Mouse (Mus musculus) CH12.LX (cell line): Measurements from ENCODE around the gene Atmin. TPM values are rescaled to one million over a fixed set of nuclear protein-coding genes. Genes with fewer than 3 reads are reported as not detected.
A peak's percentile ranks its signal among the peaks of the same experiment; 100 is the strongest.

Experiments used
- DNase-seq: peaks from one replicate; pipeline ENCODE4 v3.0.0-alpha.2; 2013; ENCODE audit errors: extremely low read depth
- H3K27ac ChIP-seq: 2 replicates; pipeline ENCODE4 v1.5.1; 2012; ENCODE audit warnings: low read depth, mild to moderate bottlenecking, control low read depth, moderate library complexity; ENCODE audit not compliant: insufficient read depth
- H3K27me3 ChIP-seq: replicated peaks from 2 replicates; pipeline ENCODE3; 2012; ENCODE audit warnings: inconsistent platforms
- H3K36me3 ChIP-seq, 2 experiments: replicated peaks in 1 of 2; 2 replicates each; pipeline versions ENCODE3 to v1.6.1; 2012; ENCODE audit warnings: inconsistent platforms in 1 of 2, low read length in 1 of 2, mild to moderate bottlenecking in 1 of 2, mixed read lengths in 1 of 2, moderate library complexity in 1 of 2; ENCODE audit not compliant: control insufficient read depth in 1 of 2, insufficient read depth in 1 of 2
- H3K4me1 ChIP-seq, 2 experiments: 2 replicates each; pipeline ENCODE4 v1.6.1; 2012; ENCODE audit warnings: inconsistent platforms in 1 of 2, moderate library complexity in 1 of 2; ENCODE audit not compliant: insufficient read depth in 2 of 2, control insufficient read depth in 1 of 2
- H3K4me2 ChIP-seq: 2 replicates; pipeline ENCODE4 v1.6.1; 2012; ENCODE audit warnings: low read depth, mild to moderate bottlenecking, control low read depth; ENCODE audit not compliant: poor library complexity, insufficient read depth, severe bottlenecking
- H3K4me3 ChIP-seq, 3 experiments: fragments of 150-350 bp in 1 of 3; sonication (generic) in 1 of 3; replicated peaks in 1 of 3; 2 replicates each; pipeline versions ENCODE3 to v1.5.1; 2011 to 2012; ENCODE audit warnings: low read depth in 2 of 3, low read length in 2 of 3, mild to moderate bottlenecking in 2 of 3, moderate library complexity in 2 of 3, control low read depth in 1 of 3, improper control_type of control experiment in 1 of 3, inconsistent platforms in 1 of 3, mixed read lengths in 1 of 3; ENCODE audit not compliant: poor library complexity in 1 of 3
- H3K79me2 ChIP-seq: replicated peaks from 2 replicates; pipeline ENCODE4 v1.6.1; 2012; ENCODE audit warnings: mild to moderate bottlenecking, moderate library complexity; ENCODE audit not compliant: control insufficient read depth, poor library complexity, insufficient read depth, severe bottlenecking; ENCODE audit errors: extremely low read depth
- H3K9ac ChIP-seq: 2 replicates; pipeline ENCODE4 v1.6.1; 2012; ENCODE audit warnings: low read depth, mild to moderate bottlenecking, control low read depth, moderate library complexity; ENCODE audit not compliant: insufficient read depth
- H3K9me3 ChIP-seq: replicated peaks from 2 replicates; pipeline ENCODE3; 2012; ENCODE audit warnings: low read length, inconsistent platforms, mixed read lengths
- BHLHE40 ChIP-seq: IDR thresholded peaks from 2 replicates; pipeline ENCODE4 v1.6.1; 2011; ENCODE audit warnings: mild to moderate bottlenecking, low read depth, low read length, improper control_type of control experiment
- CHD1 ChIP-seq: IDR thresholded peaks from 2 replicates; pipeline ENCODE4 v1.6.1; 2012; ENCODE audit warnings: low read depth, low read length, improper control_type of control experiment, inconsistent platforms
- CHD2 ChIP-seq: IDR thresholded peaks from 2 replicates; pipeline ENCODE4 v1.6.1; 2011; ENCODE audit warnings: low read length, improper control_type of control experiment
- CTCF ChIP-seq, 2 experiments: IDR thresholded peaks in 1 of 2; conservative IDR thresholded peaks in 1 of 2; 2 replicates each; pipeline ENCODE4 v1.5.1; 2011 to 2012; ENCODE audit warnings: low read depth in 2 of 2, low read length in 2 of 2, improper control_type of control experiment in 1 of 2, inconsistent platforms in 1 of 2, mild to moderate bottlenecking in 1 of 2, moderate library complexity in 1 of 2
- ELF1 ChIP-seq: IDR thresholded peaks from 2 replicates; pipeline ENCODE4 v1.6.1; 2014; ENCODE audit warnings: low read depth, mild to moderate bottlenecking, inconsistent platforms, low read length, improper control_type of control experiment
- ETS1 ChIP-seq: conservative IDR thresholded peaks from 2 replicates; pipeline ENCODE4 v1.6.1; 2012; ENCODE audit warnings: low read depth, mild to moderate bottlenecking, inconsistent platforms, low read length, improper control_type of control experiment, moderate library complexity
- IRF4 ChIP-seq: IDR thresholded peaks from 2 replicates; pipeline ENCODE4 v1.6.1; 2014; ENCODE audit warnings: low read depth, mild to moderate bottlenecking, inconsistent platforms, low read length, improper control_type of control experiment
- JUN ChIP-seq: IDR thresholded peaks from 2 replicates; pipeline ENCODE4 v1.6.1; 2011; ENCODE audit warnings: low read depth, mild to moderate bottlenecking, low read length, improper control_type of control experiment, moderate library complexity; ENCODE audit not compliant: insufficient read depth
- KAT2A ChIP-seq: IDR thresholded peaks from 2 replicates; pipeline ENCODE4 v1.6.1; 2012; ENCODE audit warnings: low read length, improper control_type of control experiment, inconsistent platforms; ENCODE audit not compliant: insufficient replicate concordance
- MAX ChIP-seq: IDR thresholded peaks from 2 replicates; pipeline ENCODE4 v1.6.1; 2011; ENCODE audit warnings: low read length, improper control_type of control experiment
- MAZ ChIP-seq: IDR thresholded peaks from 2 replicates; pipeline ENCODE4 v1.6.1; 2012; ENCODE audit warnings: low read depth, mild to moderate bottlenecking, inconsistent platforms, low read length, improper control_type of control experiment, moderate library complexity
- MXI1 ChIP-seq: IDR thresholded peaks from 2 replicates; pipeline ENCODE4 v1.6.1; 2011; ENCODE audit warnings: mild to moderate bottlenecking, low read depth, low read length, improper control_type of control experiment
- MYC ChIP-seq: IDR thresholded peaks from 2 replicates; pipeline ENCODE4 v1.6.1; 2011; ENCODE audit warnings: low read depth, mild to moderate bottlenecking, improper control_type of control experiment, low read length
- NRF1 ChIP-seq: IDR thresholded peaks from 2 replicates; pipeline ENCODE4 v1.6.1; 2014; ENCODE audit warnings: low read depth, mild to moderate bottlenecking, inconsistent platforms, low read length, improper control_type of control experiment, moderate library complexity
- PAX5 ChIP-seq: IDR thresholded peaks from 2 replicates; pipeline ENCODE4 v1.6.1; 2012; ENCODE audit warnings: low read length, inconsistent platforms, mixed read lengths
- POLR2A ChIP-seq: IDR thresholded peaks from 2 replicates; pipeline ENCODE4 v1.6.1; 2011; ENCODE audit warnings: low read depth, mild to moderate bottlenecking, improper control_type of control experiment, low read length
- RAD21 ChIP-seq: IDR thresholded peaks from 2 replicates; pipeline ENCODE4 v1.6.1; 2011; ENCODE audit warnings: low read depth, mild to moderate bottlenecking, low read length, improper control_type of control experiment, moderate library complexity
- RCOR1 ChIP-seq: conservative IDR thresholded peaks from 2 replicates; pipeline ENCODE4 v1.6.1; 2012; ENCODE audit warnings: low read depth, mild to moderate bottlenecking, inconsistent platforms, low read length, improper control_type of control experiment
- SIN3A ChIP-seq: IDR thresholded peaks from 2 replicates; pipeline ENCODE4 v1.6.1; 2012; ENCODE audit warnings: low read length, improper control_type of control experiment, inconsistent platforms
- TCF12 ChIP-seq: IDR thresholded peaks from 2 replicates; pipeline ENCODE4 v1.6.1; 2014; ENCODE audit warnings: low read depth, mild to moderate bottlenecking, inconsistent platforms, low read length, improper control_type of control experiment
- UBTF ChIP-seq: IDR thresholded peaks from 2 replicates; pipeline ENCODE4 v1.6.1; 2012; ENCODE audit warnings: low read depth, mild to moderate bottlenecking, inconsistent platforms, low read length, improper control_type of control experiment, moderate library complexity
- USF2 ChIP-seq: conservative IDR thresholded peaks from 2 replicates; pipeline ENCODE4 v1.6.1; 2011; ENCODE audit warnings: low read depth, low read length, improper control_type of control experiment
- ZMIZ1 ChIP-seq: IDR thresholded peaks from 2 replicates; pipeline ENCODE4 v1.6.1; 2012; ENCODE audit warnings: low read depth, mild to moderate bottlenecking, inconsistent platforms, low read length, improper control_type of control experiment
- ZNF384 ChIP-seq: IDR thresholded peaks from 2 replicates; pipeline ENCODE4 v1.6.1; 2012; ENCODE audit warnings: low read depth, low read length, improper control_type of control experiment, inconsistent platforms
- dilution Hi-C: fragments of 300-500 bp; cut with MboI; formaldehyde crosslinking; loops from 2 replicates; pipeline ENCODE4 v1.14.3; 2020; ENCODE audit warnings: low sequenced_read_pairs; ENCODE audit not compliant: extremely low pct_unique_long_range_greater_than_20kb, extremely low pct_ligation_motif_present
- in situ Hi-C: fragments of 300-500 bp; cut with MboI; formaldehyde crosslinking; loops from 3 replicates; pipeline ENCODE4 v1.14.3; 2019; ENCODE audit warnings: low sequenced_read_pairs, low pct_ligation_motif_present, low pct_unique_long_range_greater_than_20kb, mixed read lengths
- polyA plus RNA-seq: library from polyadenylated mRNA; unstranded; fragments of >175 nt; gene quantifications from 2 replicates; pipeline ENCODE4 v1.2.1, GENCODE M21; 2012; ENCODE audit warnings: low read depth; ENCODE audit not compliant: insufficient read length
- total RNA-seq, 2 experiments: library from RNA; depleted of rRNA; stranded (reverse); fragments of 300-350 nt in 1 of 2; fragments of >200 nt in 1 of 2; gene quantifications; 2 replicates each; pipeline ENCODE4 v1.2.3; 2012 to 2014

Gene Atmin
- total and polyA plus RNA-seq, 3 experiments: 9.3 to 22.0 (median 14.8) TPM

- H3K36me3 ChIP-seq: peaks cover 19 to 48% of the 10 kb centered on the region in 2 experiments
- in situ Hi-C loops: loop anchor here (5.0 kb wide), 2 partner anchors 35 to 70 kb away; partner anchors contain the start of gene Gcsh
- peaks cover 3 to 25% of the 10 kb centered on the region in 2 experiments for H3K4me1 ChIP-seq
- peak overlapping the region; percentile 92 for H3K4me2 ChIP-seq
- no peaks in the 10 kb centered on the region for H3K9me3 ChIP-seq
- TF ChIP-seq ZNF384 (no peak), MAX (peak; percentile 58), SIN3A (no peak; the same call in 1 of the 2 replicates), MXI1 (peak; percentile 87; the same call in 1 of the 2 replicates), MYC (0 out of 2 replicates have a peak, but pooled peaks have one; percentile 16), BHLHE40 (peak; percentile 42)
- peak overlapping the region; percentile 70 to 89 (median 71) for H3K4me3 ChIP-seq
- dilution Hi-C loops: no loop called here
- peak overlapping the region; percentile 62 for H3K9ac ChIP-seq
- DNase-seq: no peak
- H3K27me3 ChIP-seq: no peaks in the 10 kb centered on the region
- no peak overlapping the region for H3K27ac ChIP-seq
- peaks cover 5% of the 10 kb centered on the region; the same call in 1 of the 2 replicates for H3K79me2 ChIP-seq
Measured at GRCm38 (mm10) chr8:116922060-116922757, 21.0 kb upstream of the Atmin start.

- in situ Hi-C loops: loop anchor here (5.0 kb wide), 2 partner anchors 36 to 69 kb away; partner anchors contain the start of gene Gcsh
- no peak overlapping the region for H3K4me3 ChIP-seq
Measured at GRCm38 (mm10) chr8:116923526-116923925, 19.7 kb upstream of the Atmin start.

GRCm38 (mm10) chr8:116927880-116928279, 15.3 kb upstream of the Atmin start:
- no peaks in the 10 kb centered on the region for H3K9me3 ChIP-seq
- peaks cover 2 to 26% of the 10 kb centered on the region in 2 experiments; a peak in 2 of 4 replicates for H3K4me1 ChIP-seq
- no peak overlapping the region for H3K9ac ChIP-seq
- H3K79me2 ChIP-seq: no peaks in the 10 kb centered on the region
- peaks cover 42 to 95% of the 10 kb centered on the region in 2 experiments for H3K36me3 ChIP-seq
- dilution Hi-C loops: no loop called here
- in situ Hi-C loops: no loop called here
- H3K27me3 ChIP-seq: no peaks in the 10 kb centered on the region
- no peak overlapping the region for H3K4me3 ChIP-seq
- peak; percentile 45 for DNase-seq
- no peak overlapping the region for H3K4me2 ChIP-seq
- no peak overlapping the region for H3K27ac ChIP-seq
- TF ChIP-seq POLR2A (no peak), ELF1 (no peak), USF2 (no peak), ZNF384 (no peak), CHD1 (no peak), RAD21 (peak; percentile 29), RCOR1 (no peak), UBTF (no peak), PAX5 (no peak), CTCF (conservative IDR thresholded peaks at IDR 0.05 in 1 of 2, IDR thresholded peaks at IDR 0.05 in 1 of 2; ENCODE audit: low read depth in 2 of 2, low read length in 2 of 2) (peak; percentile 32 to 65), MYC (peak; percentile 42; the same call in 1 of the 2 replicates), TCF12 (no peak), KAT2A (no peak), NRF1 (no peak), ETS1 (no peak), MAZ (no peak), IRF4 (no peak), CHD2 (no peak), BHLHE40 (no peak), ZMIZ1 (no peak)

More at GRCm38 (mm10) chr8:116923526-116923925, 19.7 kb upstream of the Atmin start:
- H3K4me2 ChIP-seq: no peak overlapping the region
- H3K36me3 ChIP-seq: peaks cover 27 to 58% of the 10 kb centered on the region in 2 experiments
- dilution Hi-C loops: no loop called here
- peaks cover 4 to 33% of the 10 kb centered on the region in 2 experiments for H3K4me1 ChIP-seq
- TF ChIP-seq RAD21 (no peak), ZNF384 (no peak), USF2 (no peak), JUN (no peak), BHLHE40 (peak; percentile 71), PAX5 (no peak)
- DNase-seq: no peak
- peaks cover 5% of the 10 kb centered on the region; the same call in 1 of the 2 replicates for H3K79me2 ChIP-seq
- H3K9me3 ChIP-seq: no peaks in the 10 kb centered on the region
- H3K27ac ChIP-seq: no peak overlapping the region
- no peak overlapping the region for H3K9ac ChIP-seq
- no peaks in the 10 kb centered on the region for H3K27me3 ChIP-seq
